Mouse (Mus musculus) thymus, postnatal 25 days (tissue): Measurements from ENCODE around the gene Cers2.

Experiments
- DNase-seq: peaks from one replicate; pipeline ENCODE4 v3.0.0; 2022

The Cers2 gene

DNA sequence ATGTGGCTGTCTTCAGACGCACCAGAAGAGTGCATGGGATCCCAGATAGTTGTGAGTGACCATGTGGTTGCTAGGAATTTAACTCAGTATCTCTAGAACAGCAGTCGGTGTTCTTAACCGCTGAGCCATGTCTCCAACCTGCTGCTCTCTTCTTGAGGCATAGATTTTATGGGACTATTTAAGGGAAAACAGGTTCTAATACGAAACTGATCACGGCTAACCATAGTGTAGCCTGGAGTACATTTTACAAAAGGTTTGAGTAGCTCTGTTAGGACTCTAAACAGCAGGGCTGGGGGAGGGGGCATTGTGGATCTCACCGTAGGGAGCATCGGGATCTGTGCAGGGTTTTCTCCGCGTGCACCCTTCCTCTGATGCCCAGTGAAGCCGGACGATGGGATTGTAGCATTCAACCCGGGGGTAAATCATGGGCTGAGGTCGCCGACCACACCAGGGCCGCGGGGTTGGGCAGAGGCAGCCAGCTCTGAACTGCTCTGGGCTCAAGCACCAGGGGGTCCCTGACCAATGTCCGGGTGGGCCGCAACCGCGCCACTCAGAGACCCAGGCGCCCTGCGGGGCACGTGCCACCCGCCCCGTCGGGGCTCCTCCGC, at the start of gene Cers2:
Gene Cers2, plus strand, starts transcription at position 306 of the 608 bp plus-strand sequence.
- DNase-seq: no peak

DNA sequence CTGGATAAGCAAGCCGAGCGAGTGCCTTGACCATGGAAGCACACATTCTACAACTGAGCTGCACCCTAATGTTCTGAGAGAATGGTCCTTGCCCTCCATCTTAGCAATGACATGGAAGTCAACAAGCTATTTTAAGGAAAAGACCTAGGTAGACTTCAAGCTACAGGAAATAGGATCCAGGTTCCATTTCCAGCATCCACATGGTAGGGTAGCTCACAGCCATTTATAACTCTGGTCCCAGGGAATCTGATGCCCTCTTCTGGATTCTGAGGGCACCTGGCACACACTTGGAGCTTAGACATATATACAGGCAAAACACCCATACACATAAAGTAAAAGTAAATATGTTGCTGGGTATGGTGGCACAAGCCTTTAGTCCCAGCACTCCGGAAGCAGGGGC, 48.5 kb upstream of the Cers2 start:
- DNase-seq: no peak

- DNase-seq: no peak
Observed at GRCm38 (mm10) chr3:95267855-95268254, 46.7 kb upstream of the Cers2 start.

DNA sequence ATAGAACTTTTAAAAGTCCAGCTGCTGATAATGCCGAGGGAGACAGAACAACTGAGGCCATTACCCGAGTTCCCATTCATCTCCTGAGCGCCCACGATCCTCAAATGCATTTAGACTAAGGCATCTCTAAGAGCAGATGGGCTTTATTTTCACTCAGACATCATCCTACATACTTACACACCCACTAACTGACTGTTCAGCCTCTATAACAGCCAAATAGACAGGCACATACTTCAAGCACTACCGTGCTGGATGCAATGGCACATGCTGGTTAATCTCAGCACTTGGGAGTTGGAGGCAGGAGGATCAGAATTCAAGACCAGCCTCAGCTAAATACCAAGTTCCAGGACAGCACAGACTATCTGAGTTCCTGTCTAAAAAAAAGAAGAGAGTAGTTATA, 44.8 kb upstream of the Cers2 start:
- DNase-seq: no peak

DNA sequence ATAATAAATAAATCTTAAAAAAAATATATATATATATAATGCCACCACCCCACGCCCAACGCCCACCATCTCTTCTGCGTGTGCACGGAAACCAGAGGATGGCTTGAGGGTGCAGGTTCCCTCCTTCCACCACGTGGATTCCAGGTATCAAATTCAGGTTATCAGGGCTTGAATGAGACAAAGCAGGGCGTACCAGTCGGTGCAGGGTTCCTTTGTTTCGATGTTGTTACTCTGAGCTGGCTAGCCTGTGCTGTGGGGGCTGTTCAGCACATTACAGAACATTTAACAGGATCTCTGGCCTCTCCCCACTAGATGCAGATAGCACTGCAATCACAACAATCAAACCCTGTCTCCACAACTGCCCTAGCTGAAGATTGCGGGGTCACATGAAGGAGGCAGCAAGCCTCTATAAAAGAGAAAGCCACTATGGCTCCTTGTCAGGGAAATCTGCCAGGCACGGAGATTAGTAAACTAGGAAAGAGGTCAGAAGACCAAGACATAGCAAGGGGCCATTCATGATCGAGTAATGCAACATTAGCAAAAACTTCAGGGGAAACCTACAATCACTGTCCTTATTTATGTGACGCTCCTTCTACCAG, 43.7 kb upstream of the Cers2 start:
- no peak for DNase-seq

- DNase-seq: no peak
Observed at GRCm38 (mm10) chr3:95273471-95273870, 41.1 kb upstream of the Cers2 start.

- no peak for DNase-seq
Observed at GRCm38 (mm10) chr3:95274453-95274852, 40.1 kb upstream of the Cers2 start.

GRCm38 (mm10) chr3:95275161-95275560, 39.4 kb upstream of the Cers2 start:
- no peak for DNase-seq

- no peak for DNase-seq
Observed at GRCm38 (mm10) chr3:95276428-95276934, 38.1 kb upstream of the Cers2 start.

DNA sequence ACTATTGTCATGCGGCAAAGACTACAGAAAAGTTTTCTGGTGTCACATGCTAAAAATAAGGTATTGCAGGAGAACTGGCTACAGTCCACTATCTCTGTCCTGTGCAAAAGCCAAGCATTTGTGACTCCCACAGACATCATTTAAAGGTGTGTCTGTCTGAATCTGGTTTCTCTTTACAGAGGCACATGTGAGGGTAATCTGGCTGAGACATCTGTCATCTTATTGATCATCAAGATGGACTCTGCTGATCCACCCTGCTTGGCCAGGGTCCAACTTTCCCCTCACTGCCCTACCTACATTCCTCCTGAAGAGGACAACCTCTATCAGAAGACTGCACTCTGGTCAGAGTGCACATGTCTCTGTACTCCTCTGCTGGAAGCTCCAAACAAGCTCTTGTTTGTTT, 37.4 kb upstream of the Cers2 start:
- DNase-seq: no peak

GRCm38 (mm10) chr3:95280747-95281146, 33.8 kb upstream of the Cers2 start:
- DNase-seq: no peak

GRCm38 (mm10) chr3:95281216-95282126, 33.1 kb upstream of the Cers2 start, which contains the start of the genes Mindy1 and Prune1:
Gene Mindy1, plus strand, starts transcription at chr3:95281345.
Gene Prune1, minus strand, starts transcription at chr3:95282076.
- peak; percentile 99 for DNase-seq

- peak; percentile 67 for DNase-seq
Observed at GRCm38 (mm10) chr3:95282381-95282864, 32.2 kb upstream of the Cers2 start.

- DNase-seq: peak; percentile 64
Observed at GRCm38 (mm10) chr3:95282865-95283588, 31.6 kb upstream of the Cers2 start.

DNA sequence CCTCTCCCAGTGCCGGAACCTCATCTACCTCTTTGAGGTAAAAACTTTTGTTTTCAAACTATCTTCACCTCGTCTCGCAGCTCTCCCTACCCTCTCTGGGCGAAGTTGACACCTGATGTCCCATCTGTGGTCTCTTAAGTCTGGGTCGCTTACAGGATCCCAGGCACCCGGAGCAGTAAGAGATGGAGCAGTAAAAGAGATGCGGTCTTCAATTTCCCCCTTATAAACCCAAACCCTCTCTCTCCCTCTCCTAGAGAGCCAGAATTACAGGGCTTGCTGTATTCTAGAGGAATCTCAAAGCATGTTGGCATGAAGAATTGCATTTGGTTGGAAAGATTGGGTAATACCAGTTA, 31.0 kb upstream of the Cers2 start:
- no peak for DNase-seq

- DNase-seq: no peak
Observed at GRCm38 (mm10) chr3:95284062-95284461, 30.5 kb upstream of the Cers2 start.

DNA sequence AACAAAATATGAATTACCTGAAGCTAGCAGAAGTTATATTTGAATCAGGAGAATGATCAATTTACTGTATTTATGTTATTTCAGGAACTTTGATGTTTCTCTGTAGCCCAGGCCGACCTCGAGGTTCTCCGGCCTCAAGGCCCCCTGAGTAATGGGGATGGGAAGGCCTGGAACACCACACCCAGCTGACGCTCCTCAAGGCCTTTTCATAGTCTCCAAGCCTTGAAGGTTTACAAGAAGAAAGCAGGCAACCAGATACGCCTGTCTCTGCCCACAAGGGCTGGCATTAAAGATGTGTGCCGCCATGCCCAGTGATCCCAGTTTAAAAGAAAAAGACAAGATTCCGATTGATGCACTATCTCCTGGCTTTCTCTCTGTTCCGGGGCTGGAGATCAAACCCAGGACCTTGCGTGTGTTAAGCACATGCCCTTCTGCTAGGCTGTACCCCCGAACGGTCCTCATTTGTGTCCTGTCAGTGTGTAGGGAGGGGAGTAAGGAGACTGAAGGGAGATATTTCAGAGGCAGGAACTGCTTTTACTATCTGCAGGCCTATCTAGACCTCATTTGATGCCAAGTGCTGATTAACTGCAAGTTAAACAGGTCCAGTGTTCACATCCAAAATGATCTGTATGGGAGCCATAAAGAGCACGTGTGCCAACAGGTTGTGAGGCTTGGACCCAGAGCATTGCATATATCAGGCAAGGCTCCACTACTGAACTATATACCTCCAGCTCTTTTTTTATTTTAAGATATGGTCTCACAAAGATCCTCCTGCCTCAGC, 29.9 kb upstream of the Cers2 start:
- DNase-seq: no peak

GRCm38 (mm10) chr3:95285390-95285789, 29.2 kb upstream of the Cers2 start:
- DNase-seq: no peak

DNA sequence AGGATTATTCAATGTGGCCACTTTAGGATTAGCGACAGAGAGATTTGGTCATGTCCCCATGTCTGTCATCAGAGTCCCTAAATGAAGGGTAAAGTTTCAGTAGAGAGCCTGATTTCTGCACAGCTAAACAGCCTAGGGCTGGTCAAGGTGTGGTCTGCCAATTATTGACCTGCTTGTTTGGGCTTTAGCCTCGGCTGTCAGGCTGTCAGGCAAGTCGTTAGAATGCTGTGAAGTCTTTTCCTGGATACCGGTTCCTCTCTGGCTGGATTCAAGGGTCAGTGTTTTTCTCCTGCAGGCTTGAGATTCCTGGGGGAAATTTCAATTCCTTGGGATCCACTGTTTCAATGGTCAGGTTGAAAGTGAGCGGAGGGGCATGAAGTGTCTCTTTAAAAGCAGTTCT, 28.6 kb upstream of the Cers2 start:
- no peak for DNase-seq

GRCm38 (mm10) chr3:95286510-95286909, 28.1 kb upstream of the Cers2 start:
- DNase-seq: no peak

- no peak for DNase-seq
Observed at GRCm38 (mm10) chr3:95287541-95287940, 27.1 kb upstream of the Cers2 start.

DNA sequence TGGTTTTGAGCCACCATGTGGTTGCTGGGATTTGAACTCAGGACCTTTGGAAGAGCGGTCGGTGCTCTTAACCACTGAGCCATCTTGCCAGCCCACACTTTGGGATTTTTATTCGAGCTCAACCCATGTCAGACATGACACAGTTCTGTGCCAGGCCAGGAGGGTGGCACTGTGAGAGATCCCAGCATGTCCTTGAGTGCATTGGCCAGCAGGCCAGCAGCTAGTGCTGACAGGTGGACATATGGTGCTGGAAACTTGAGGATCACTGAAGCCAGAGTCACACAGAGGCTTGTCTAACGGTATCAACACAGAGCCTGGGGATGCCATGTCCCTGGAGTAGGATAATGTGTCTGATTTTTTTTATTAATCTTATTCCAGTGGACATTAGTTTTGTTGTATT, 25.2 kb upstream of the Cers2 start:
- DNase-seq: no peak
